Mouse (Mus musculus) forelimb bud, embryonic 11.5 days (tissue): ENCODE data around the gene Med7.
"Not testable (repeated sequence)": the region's sequence is repeated elsewhere in the genome, so short reads cannot be mapped to it uniquely, and the experiment has no call there.

Experiments used
- DNase-seq: peaks from one replicate; pipeline ENCODE4 v3.0.0-alpha.2; 2012; ENCODE audit warnings: low read depth, low spot score

Gene Med7

DNA sequence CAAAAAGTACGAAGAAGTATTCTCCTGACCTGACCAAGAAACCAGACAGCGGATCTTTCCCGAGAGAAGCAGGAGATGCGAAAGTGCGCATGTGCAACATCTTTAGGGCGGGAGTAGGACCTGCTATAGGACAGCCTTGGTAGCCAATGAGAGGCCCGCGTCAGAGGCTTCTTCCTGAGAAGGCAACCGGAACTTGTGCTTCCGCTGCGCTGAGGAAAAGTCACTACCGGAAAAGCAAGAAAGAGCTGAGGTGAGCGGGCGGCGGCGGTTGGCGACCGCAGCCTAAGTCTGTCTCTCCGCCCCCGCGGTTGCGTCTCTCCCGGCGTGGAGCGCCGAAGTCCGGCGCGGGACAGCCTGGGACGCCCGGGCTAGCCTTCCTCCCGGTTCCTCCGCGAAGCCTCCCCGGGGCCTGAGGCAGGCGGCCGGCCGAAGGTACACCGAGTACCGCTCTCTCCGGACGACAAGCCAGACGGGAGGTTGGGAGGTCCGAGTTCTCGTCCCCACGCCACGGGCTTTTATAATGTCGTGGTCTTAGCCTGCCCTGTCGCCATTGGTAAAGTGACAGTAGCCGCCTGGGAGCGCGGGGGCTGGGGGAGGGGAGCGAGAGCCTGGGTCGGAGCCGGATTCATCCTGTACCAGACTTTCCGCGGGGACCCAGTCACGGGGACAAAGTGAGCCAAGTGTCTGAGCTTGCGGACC is at the start of gene Med7:
Gene Med7, plus strand, starts transcription at position 166 of the 699 bp plus-strand sequence.
- peak; percentile 97 for DNase-seq

DNA sequence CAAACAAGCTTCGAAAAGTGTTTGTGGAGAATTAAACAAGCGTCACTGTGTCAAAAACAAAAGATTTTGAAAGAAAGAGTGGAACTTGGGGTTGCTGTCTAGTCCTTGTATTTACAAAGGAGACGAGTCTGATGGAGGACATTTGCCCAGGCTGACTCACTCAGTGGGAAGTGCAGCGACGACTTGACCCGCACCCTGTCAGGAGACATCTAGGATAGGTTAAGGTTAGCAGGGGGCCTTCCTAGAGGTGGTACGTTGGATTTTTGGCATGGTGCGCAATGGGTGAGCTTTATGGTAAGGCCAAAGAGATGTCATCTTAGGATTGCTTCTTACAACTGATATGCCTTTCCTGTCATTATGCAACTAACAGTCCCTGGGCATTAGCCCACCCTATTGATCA is 49.7 kb upstream of the Med7 start:
- DNase-seq, result no peak

DNA sequence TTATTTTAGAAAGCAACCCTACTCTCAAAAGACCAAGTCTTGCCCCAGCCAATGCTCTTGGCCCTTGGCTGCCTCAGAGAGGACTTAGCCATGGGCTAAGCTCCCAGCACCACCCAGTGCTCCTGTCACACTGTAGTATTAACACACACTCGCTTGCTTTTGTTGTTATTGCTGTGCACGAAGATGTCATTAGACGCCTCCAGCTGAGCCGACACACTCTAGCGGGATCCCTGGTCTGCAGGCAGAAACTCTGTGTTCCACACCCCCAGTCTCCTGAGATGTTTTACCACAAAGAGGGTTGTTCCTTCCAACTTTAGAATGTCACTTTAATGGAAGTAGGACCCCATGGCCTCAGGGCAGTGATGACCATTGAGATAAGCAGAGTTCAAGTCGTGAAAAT is 48.3 kb upstream of the Med7 start:
- no peak for DNase-seq

DNA sequence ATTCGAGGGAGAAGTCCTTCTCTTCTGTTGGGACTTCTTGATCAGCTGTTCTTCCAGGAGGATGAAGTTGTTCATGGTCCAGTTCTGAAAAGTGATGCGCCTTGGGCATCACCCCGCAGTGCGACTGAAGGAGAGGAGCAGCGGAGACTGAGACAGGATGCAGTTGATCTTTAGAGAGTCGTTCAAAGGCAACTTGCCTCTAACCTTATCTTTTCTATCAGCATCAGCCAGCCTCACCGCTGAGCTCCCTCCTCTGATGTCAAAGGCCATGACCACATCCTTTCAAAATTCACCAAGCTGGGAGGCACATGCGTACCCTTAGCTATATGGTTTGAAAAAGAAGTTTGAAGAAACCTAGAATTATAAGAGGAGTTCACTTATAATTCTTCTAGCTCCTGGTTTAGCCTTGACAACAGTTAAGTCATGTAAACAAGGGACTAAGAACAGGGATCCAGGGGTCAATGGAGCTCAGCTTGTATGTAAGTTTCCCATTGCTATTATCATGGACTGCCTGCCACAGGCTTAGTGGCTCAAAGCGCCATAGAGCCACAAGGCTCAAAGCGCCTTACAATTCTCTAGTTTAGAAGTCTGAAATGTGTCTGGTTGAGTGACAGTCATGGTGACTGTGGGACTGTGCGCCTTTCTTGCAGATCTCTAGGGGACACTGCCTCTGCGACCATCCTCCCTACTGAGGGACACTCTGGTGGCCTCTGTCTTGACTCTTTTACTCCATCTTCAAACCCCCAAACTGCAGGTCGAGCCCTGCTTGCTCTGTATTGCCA is 47.2 kb upstream of the Med7 start, which contains the start of gene Itk:
Gene Itk, minus strand, starts transcription at position 180 of the 782 bp plus-strand sequence.
- no peak for DNase-seq

DNA sequence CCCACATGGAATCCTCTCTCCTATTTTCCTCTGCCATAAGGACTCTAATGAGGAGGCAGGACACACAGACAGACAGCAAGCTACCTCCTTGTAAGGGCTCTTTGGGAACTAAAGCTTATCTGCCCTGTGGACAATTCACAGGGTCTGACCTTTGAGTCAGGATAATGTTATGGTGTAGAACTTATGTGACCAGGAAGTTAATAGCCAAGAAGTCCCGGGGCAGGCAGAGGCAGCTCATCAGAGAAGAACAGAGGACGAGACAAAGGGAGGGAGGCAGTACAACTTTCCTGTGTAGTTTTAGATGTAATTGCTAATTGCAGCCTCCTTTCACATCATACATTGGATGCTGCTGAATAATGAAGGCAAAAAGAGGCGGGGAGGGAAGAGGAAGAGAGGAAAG is 46.1 kb upstream of the Med7 start:
- DNase-seq, result no peak

DNA sequence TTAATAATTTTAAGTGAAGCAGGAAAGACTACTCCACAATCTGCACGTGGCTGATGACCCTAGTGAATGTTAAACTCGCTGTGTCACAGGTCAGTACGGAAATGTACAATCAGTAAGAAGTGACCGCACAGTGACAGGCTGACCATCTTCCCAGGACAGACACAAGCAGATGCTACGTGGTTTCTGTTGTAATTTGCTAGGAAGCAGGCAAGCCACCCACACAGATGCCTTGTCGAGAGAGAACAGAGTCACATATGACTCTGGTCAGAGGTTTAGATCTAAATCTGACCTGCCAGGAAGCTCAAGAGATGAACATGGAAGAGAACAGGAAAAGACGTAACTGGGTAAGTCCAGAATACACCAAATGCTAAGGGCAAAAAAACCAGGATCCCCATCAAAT is 43.8 kb upstream of the Med7 start:
- DNase-seq, result no peak

DNA sequence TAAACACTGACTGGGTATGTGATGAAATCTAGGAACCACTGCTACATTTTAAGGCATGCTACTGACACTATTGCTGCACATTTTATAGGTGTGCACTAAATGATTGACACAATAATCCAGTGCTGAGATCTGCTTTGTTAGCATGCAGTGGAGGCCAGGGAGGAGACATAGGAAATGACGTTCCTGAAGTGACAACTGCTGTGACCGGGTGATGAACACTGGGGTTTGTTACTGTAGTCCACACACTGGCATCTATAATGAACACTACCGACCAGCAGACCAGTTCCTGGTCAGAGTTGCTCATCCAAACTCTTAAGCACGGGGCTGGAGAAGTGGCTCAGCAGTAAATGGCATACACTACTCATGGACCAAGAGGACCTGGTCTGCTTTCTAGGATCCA is 43.3 kb upstream of the Med7 start:
- DNase-seq, result no peak

DNA sequence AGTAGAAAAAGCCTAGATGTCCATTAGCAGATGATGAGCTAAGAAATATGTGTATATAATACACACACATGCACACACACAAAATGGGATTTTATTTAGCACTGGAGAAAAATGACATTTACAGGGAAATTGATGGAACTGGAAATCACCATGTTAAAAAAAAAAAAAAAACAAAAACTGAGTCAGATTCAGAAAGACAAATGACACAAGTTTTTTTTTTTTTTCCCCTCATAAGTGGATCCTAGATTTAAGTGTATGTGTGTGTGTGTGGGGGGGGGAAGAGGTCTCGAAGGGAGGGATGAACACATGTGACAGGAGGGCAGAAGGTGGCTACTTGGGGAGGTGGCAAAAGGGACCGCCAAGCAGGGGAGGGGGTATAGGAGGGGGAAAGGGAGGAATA is 41.6 kb upstream of the Med7 start:
- no peak for DNase-seq

DNA sequence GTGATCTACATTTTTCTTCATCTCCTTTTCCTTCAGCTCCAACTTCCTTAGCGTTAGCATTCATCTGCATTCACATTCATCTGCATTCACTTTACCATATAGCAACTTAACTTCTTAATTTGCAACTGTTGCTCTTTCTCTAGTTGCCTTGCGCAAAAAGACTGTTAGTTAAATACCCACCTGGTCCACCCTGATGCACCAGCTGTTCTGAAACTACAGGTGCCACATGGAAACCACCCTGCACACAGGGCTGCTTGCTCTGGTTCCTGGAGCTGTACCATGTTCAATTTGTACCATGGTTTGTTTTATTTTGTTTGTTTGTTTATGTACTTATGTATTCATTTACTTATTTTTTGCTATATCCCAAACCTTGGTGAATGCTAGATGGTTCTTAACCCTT is 41.0 kb upstream of the Med7 start:
- DNase-seq, result no peak

DNA sequence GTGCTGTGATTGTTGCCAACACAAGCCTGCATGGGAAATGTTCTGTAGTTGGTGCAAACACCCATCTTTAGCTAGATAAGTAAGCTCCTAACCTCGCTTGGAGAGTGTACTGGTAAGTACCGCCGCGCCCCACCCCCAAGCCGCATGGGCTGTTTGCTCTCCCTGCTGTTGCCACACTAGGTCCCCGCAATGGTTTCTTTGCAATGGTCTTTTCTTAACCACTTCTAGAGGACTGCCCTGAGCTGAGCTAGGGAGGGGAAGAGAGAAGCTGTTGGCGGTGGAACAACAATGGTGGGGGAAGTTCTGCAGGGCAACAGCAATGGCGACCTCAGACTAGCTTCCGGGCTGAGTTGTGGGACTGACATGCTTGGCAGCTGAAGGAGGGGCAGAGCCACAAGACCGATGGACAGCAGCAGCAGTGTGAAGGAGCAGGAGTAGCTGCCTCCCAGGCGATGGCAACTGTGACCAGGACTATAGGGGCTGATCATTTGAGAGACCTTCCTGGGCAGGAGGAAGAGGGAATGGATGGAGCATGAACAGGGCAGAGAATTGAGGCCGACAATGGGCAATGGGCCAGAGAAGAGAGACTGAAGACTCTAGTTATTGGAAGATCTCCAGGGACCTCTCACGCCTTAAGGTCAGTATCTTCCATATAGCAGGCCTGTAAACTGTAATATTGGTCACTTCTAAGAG is 40.4 kb upstream of the Med7 start, which contains the start of gene Fam71b:
Gene Fam71b, plus strand, starts transcription at position 393 of the 693 bp plus-strand sequence.
- no peak for DNase-seq

DNA sequence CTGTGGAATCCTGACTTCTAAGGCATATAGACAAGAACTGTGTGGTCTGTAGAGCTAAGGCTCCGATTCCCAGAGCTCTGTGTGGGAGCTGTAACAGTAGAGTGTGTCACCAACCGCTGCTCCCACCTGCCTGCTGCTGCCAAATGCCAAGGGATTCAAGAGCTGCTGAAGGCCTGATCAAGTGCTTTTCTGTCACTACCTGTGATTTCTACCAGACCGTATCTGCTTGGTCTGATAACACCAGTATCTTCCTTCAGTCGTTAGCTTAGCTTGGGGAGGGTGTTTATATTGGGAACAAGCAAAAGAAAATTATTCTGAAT is 39.9 kb upstream of the Med7 start:
- DNase-seq, result no peak

DNA sequence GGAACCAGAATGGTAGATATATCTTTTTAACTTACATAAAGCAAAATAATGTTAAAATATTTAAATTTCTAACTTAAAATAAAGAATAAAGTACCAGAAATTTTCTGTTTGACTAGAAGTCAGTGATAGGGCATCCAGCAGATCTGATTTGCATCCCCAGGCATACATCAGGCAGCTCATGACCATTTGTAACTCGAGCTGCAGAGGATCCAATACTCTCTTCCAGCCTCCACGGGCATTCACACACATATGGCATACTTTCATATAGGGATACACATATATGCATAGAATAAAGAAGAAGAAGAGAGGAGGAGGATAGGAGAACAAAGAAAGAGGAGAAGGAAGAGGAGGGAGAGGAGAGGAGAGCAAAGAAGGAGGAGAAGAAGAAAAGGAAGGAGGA is 38.8 kb upstream of the Med7 start:
- no peak for DNase-seq

DNA sequence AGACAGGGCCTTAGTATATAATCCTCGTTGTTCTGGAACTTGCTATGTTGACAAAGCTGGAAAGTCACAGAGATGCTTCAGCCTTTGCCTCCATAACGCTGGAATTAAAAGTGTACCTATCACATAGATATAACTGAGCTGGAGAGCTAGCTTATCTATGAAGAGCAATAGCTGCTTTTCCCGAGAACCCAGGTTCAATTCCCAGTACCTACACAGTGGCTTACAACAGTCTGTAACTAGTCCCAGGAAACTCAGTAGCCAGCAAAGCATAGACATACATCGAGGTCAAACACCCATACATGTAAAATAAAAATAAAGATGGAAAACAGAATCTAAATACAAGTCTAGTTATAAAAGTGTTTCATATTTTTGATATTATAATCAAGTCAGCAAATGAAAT is 38.3 kb upstream of the Med7 start:
- no peak for DNase-seq

DNA sequence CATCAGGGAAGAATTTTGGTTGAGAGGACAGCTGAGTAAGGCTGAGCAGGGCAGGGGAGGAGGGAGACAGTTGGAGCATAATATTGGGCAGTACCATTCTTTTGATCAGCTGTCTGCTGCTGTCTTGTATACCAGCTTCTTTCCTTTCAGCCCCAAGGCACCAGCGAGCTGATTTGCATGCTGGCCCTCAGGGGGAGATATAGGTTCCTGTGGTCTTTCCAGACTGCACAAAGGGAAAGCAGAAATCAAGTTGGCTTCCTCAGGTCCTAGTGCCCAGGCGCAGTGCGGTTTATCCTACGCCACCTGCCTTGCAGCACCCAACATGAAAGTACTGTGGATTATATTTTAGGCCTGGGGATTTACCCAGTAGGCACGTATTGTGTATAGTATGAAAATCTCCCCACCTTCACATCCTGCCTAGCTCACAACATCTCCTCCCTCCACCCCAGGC is 37.8 kb upstream of the Med7 start:
- DNase-seq, result no peak

DNA sequence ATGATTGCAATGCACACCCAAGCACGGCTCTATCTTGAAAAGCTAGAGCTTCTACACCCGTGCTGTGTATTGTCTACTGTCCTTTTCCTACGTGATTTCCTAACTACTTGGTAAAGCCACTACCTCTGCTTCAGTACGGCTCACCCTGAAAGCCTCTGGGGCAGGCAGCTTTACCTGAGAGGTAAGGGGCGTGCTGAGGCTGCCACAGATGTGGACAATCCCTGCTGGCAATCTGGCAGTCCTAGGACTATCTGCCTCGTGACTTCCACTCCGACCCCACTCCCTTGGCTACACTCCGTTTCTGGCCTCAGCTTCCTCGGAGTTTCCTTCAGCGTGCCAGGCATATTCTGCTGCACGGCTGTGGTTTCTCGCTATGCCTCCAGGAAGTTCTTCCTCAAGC is 35.2 kb upstream of the Med7 start:
- no peak for DNase-seq

DNA sequence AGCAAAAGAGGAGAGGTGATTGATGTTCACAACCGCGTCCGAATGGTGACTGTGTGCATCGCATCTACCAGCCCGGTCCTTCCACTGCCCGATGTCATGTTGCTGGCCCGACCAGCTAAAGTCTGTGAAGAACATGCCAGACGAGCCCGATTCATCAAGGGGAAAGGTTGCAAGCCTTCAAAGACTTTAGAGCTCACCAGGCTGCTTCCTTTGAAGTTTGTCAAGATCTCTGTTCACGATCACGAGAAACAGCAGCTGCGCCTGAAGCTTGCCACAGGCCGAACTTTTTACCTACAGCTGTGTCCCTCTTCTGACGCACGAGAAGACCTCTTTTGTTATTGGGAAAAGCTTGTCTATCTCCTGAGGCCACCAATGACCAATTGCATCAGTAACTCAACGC is 31.7 kb upstream of the Med7 start:
- DNase-seq, result no peak

DNA sequence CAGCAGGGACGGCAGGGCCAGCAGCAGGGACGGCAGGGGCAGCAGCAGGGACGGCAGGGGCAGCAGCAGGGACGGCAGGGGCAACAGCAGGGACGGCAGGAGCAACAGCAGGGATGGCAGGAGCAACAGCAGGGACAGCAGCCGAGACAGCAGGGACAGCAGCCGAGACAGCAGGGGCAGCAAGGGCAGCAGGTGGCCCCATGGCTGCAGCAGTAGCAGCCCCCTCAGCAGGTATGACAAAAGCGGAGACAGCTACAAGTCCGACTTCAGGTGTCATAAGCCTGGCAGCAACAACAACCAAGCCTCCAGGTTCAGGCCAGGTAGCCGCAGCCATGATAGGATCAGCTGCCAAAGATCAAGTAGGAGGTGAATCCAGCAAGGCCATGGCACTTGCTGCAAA is 30.0 kb upstream of the Med7 start:
- no peak for DNase-seq

DNA sequence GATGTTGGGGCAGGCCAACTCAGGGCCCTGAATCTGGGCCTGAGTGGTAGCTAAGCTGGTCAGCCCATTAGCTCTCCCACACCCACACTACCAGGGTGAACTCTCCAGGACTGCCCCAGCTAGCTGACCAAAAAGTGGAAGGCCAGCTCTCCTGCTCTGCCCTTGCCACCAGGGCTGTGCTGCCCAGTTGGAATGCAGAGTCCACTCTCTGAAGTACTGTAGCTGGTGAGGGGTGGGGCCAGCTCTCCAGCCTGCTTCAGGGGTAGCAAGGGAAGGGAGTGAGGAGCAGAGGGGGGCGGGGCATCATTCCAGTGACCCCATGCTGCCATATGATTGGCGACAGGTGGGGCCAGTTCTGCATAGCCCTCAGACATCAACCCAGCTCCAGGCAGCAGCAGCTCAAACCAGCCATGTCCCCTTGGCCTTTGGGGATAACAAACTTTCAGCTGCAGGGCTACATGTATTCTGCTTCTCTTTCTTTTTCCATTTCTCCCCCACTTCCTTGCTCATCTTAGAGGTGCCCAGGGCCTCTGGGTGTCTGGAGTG is 26.6 kb upstream of the Med7 start:
- DNase-seq, result no peak

DNA sequence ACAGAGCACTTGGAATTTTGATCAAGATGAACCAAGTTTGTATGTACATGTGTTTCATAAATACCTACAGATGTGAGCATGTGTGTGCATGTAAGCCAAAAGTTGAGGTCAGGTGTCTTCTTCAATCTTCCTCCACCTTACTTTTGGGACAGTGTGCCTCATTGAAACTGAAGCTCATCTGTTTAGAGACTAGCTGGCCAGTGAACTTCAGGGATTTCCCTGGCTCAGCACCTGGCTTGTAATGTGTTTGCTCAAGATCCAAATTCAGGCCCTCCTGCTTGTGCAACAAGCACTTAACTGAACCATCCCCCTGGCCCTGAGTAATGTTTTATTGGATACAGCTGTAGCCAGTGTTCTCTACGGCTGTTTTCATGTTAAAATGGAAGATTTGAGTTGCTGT is 18.3 kb upstream of the Med7 start:
- peak; percentile 48 for DNase-seq

DNA sequence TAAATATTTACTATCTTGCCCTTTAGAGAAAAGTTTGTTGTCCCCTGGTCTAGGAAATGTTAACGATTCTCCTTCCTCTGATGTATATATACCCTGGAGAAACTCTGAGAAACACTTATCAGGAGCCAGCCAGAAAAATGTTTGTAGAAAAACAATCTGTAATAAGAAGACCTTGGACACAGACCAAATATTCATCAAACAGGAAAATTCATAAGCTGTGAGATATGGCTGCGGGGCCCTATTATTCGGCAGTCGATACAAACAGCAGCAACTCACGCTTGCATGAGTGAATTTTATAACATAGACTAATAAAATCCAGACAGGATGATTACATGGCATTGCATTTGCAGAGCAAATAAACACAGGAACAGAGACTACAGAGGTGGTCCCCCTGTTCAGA is 17.9 kb upstream of the Med7 start:
- DNase-seq, result no peak

DNA sequence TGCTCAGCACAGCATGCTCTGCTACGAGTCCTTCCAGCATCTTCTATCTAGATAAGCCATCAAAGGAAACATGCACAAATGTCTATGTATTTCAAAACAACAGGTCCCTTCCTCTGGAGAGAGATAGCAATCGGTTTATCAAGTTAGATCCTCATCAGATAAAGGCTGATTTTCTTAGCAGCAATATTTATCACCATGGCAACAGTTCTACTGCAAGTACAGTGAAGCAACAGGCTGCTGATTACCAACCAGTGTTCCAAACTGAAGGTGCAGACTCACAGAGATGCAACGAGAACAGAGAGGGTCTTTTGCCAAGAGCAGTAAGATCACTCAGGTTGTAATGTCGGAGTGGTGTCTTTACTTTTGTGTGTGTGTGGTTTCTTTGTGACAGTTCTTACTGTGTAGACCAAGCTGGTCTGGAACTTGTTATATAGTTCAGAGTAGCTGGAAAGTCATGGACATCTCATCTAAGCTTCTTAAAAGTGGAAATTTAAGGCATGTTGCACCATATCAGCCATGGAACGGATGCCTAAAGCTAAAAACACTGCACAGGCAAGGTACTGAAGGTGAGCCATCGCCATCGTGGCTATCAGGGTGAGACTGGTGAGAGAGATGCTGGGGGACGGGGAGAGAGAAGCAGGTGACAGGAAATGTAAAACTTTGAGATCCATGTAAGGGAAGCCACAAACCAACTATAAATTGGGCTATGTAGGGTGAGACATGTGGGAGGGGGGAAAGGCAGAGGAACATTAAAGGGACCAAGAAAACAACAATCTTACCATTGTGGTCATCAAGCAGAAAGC is 15.4 kb upstream of the Med7 start:
- no peak for DNase-seq

DNA sequence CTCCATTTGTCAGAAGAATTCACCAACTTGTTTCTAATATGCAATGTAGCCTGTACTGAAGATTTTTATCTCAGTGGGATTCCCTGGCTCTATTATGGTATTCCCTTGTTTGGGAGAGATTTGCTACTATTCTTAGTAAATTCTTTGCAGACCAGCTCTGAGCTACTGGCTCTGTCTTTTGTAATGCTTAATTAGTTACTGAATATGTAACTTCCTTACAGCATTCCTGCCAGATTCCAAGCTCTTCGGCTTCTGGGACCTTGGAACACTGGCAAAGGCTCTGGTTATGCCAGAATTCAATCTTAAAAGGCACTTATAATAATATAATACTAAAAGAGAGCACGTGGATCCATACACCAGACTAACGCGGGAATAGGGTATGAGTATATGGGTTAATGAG is 8.6 kb upstream of the Med7 start:
- not testable (repeated sequence) for DNase-seq
